Mouse (Mus musculus): ENCODE data around the gene Msantd2.

DNA sequence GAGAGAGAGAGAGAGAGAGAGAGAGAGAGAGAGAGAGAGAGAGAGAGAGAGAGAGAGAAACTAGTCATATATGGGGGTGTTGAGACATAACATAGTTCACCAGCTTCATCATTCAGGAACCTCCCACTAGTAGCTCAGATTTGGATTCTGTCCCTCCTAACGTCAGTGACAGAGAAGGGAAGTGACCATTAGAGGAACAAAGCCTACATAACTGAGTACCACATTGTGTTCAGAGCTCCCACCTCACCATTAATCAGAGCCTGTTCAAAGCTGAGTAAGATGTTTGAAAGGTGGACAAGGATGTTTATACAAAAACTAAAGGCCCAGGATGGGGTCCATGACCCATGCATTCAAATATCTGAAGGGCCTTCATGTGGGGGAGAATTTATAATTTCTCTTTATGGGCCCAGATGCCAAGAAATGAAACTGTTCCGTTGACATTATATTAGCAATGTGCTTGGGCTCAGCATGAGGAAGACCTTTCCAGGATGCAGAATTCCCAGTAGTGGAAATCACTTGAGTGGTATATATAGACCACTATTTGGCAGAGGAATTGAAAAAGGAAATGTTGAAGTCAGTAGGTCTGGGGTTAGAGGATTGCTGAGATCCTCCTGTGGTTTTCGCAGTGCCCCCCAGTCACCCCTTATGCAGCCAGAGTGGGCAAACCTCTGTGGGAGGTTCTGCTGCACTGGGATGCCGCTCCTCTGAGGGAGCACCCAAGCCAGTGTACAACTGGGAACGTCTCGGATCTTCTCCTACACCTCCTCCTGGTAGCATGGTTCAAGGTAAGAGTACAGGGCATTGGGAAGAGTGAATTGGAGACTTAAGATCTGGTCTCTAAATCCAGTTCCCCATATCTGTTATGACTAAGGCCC, 51.8 kb downstream of the Msantd2 start:
- TF ChIP-seq CTCF (IDR thresholded peaks at IDR 0.05; ENCODE audit: low read depth): no peak
- TF ChIP-seq EP300 (optimal IDR thresholded peaks at IDR 0.05): no peak

Data from stomach, postnatal 0 days (tissue).